ENCODE assay signal across 18 mouse cellular contexts in genomic region chr6:140172716-140173115, GRCm38 (mm10).
"Had no signal": no experiment of that assay in that cellular context is flagged by ENCODE, and none has a peak within 500 bp of the region (broad histone marks: within the 10 kb centered on the region; RNA-seq: fewer than 3 reads in every experiment).

No protein-coding gene starts in this region.

- H3K4me1 ChIP-seq: liver, embryonic 15.5 days; lung, embryonic 15.5 days; megakaryocyte, embryonic 14.5 days; midbrain, embryonic 12.5 days; midbrain, embryonic 15.5 days; neural tube, embryonic 12.5 days; stomach, embryonic 15.5 days had no signal

- H3K27ac ChIP-seq: liver, embryonic 15.5 days; lung, embryonic 15.5 days; macrophage; midbrain, embryonic 12.5 days; midbrain, embryonic 15.5 days; neural tube, embryonic 12.5 days; stomach, embryonic 15.5 days; stomach, postnatal 0 days had no signal

- H3K4me3 ChIP-seq: liver, embryonic 15.5 days; lung, embryonic 15.5 days; megakaryocyte, embryonic 14.5 days; midbrain, embryonic 12.5 days; midbrain, embryonic 15.5 days; neural tube, embryonic 12.5 days; stomach, embryonic 15.5 days had no signal

- DNase-seq: liver, postnatal 0 days; lung, adult 2 months; lung, postnatal 14 days; lung, postnatal 36 days; retina, postnatal 1 day; right cerebral cortex, postnatal 14 days; thymus, adult 2 months; thymus, postnatal 25 days; thymus, postnatal 4 days had no signal
